Mouse (Mus musculus): ENCODE results near the gene Ppp1r9a.

DNA sequence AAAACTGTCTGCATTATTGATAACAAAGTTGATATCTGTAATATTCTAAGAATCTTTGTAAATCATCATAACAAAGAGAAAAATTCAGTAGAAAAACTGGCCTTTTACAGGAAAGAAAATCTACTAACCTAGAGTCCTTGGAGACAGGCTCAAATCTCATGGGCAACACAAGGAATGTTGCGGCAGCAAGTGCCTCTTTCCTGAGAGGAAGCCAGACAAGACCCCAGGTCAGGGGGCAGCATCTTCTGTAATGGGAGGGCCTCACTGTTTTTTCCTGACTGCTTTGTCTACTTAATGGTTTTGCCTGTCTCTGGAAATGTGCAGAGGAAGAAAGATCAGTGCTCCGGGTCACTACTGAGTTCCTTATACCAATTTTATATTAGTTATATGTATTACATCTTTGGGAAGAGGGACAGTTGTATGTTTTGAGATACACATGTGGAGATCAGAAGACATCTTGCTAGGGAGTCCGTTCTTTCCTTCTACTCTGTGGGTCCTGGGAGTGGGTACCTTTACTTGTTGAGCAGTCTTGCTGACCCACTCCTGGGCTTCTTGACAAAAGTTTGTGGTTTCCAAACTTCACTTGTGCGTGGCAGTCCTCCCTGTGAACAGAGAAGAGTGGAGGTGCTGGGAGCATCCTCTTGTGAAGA, 151.9 kb downstream of the Ppp1r9a start:
- TF ChIP-seq POLR2A (IDR thresholded peaks at IDR 0.05; ENCODE audit: borderline replicate concordance, extremely low read depth, insufficient read depth, insufficient read length, poor library complexity, severe bottlenecking) (no peak), CTCF (IDR thresholded peaks at IDR 0.05; ENCODE audit: borderline replicate concordance, extremely low read depth, insufficient read depth, insufficient read length) (no peak)
